10 mouse cellular contexts compared by ENCODE assay signal in the genomic region with DNA sequence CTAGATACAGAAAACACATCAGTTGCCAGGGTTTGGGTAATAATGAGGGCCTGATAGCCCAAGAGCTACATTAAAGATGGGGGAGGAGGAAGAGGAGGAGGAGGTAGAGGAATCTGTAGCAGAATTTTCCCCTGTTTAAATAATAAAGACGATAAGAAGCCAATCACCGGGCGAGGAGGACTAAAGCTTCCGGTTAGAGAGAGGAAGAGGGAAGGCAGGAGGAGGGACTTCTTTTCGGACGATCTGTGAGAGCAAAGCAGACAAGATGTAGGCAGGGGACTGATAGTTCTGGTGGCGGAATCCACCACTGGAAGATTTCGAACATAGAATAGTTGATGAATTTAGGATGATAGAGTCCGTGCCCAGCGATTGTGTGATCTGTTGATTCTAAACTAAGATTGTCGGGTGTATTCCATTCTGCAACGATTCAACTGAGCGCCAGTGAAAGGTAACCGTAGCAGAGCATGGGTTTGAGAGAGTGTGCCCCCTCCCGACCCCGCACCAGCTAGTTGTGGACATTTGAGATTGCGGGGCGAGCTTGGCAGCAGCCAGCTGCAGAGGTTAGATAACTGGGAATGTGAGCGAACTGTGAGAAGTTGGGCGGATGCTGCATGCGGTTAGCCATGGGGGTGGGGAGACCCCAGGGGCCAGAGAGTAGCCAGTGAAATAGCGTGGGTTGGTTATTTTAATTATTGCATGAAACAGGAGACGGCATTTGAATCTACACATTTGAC. TPM values are rescaled to one million over a fixed set of nuclear protein-coding genes. Genes with fewer than 3 reads are reported as not detected.
DNase-seq lines count a peak whose midpoint lies in the region; ATAC-seq and TF ChIP-seq lines count a peak whose summit lies in the region.
"Had no signal": no experiment of that assay in that cellular context is flagged by ENCODE, and none has a peak within 500 bp of the region (broad histone marks: within the 10 kb centered on the region; RNA-seq: fewer than 3 reads in every experiment).

No protein-coding gene starts in this region.

- TF ChIP-seq CTCF in bone marrow, adult 2 months (IDR thresholded peaks at IDR 0.05; ENCODE audit: control insufficient read depth, insufficient read depth, low read length), result no peak

- H3ac ChIP-seq in myocyte (ENCODE audit: control insufficient read depth, insufficient read length), result no peak overlapping the region

- H3K4me1 ChIP-seq in kidney, embryonic 15.5 days, result no peaks in the 10 kb centered on the region
- no peaks in the 10 kb centered on the region for H3K4me1 ChIP-seq in bone marrow, adult 2 months (ENCODE audit: control insufficient read depth, insufficient read depth, low read length)
- H3K4me1 ChIP-seq in heart, embryonic 15.5 days (replicated peaks), result no peaks in the 10 kb centered on the region
- H3K4me1 ChIP-seq: limb, embryonic 13.5 days had no signal

- WGBS in kidney, embryonic 15.5 days, result 79% methylated on average over 23 of the region's 23 CpGs
- WGBS in bone marrow, adult 2 months, result 75% methylated on average over 23 of the region's 23 CpGs
- WGBS in heart, embryonic 15.5 days, result 49% methylated on average over 23 of the region's 23 CpGs

- H3K4me2 ChIP-seq in kidney, embryonic 15.5 days, result no peak overlapping the region
- H3K4me2 ChIP-seq in heart, embryonic 15.5 days, result peak overlapping the region; percentile 41
- H3K4me2 ChIP-seq in myocyte (ENCODE audit: low read depth), result peak overlapping the region; percentile 51
- H3K4me2 ChIP-seq: limb, embryonic 13.5 days had no signal

- no peaks in the 10 kb centered on the region for H3K79me2 ChIP-seq in myocyte (ENCODE audit: control insufficient read depth, insufficient read depth)

- H3K36me3 ChIP-seq in kidney, embryonic 15.5 days, result no peaks in the 10 kb centered on the region
- H3K36me3 ChIP-seq in heart, embryonic 15.5 days, result no peaks in the 10 kb centered on the region
- no peaks in the 10 kb centered on the region for H3K36me3 ChIP-seq in myocyte (ENCODE audit: control insufficient read depth, insufficient read depth)
- H3K36me3 ChIP-seq: limb, embryonic 13.5 days had no signal

- no peak overlapping the region for H3K9ac ChIP-seq in kidney, embryonic 15.5 days
- no peak overlapping the region for H3K9ac ChIP-seq in heart, embryonic 15.5 days
- H3K9ac ChIP-seq: limb, embryonic 13.5 days had no signal

- DNase-seq in kidney, postnatal 4 days, result no peak
- DNase-seq in cerebellum, postnatal 4 days (ENCODE audit: low spot score in 2 of 2), result no peak
- no peak for DNase-seq in frontal cortex, postnatal 25 days (ENCODE audit: low spot score in 2 of 2)
- DNase-seq: kidney, postnatal 10 days had no signal

- no peaks in the 10 kb centered on the region for H3K27me3 ChIP-seq in kidney, embryonic 15.5 days
- H3K27me3 ChIP-seq in heart, embryonic 15.5 days, result no peaks in the 10 kb centered on the region
- H3K27me3 ChIP-seq in myocyte (ENCODE audit: control insufficient read depth, insufficient read depth, insufficient read length), result no peaks in the 10 kb centered on the region
- H3K27me3 ChIP-seq: limb, embryonic 13.5 days had no signal

- H3K27ac ChIP-seq in kidney, embryonic 15.5 days, result no peak overlapping the region
- H3K27ac ChIP-seq in bone marrow, adult 2 months (ENCODE audit: control insufficient read depth, insufficient read depth, low read depth, low read length, poor library complexity), result no peak overlapping the region
- H3K27ac ChIP-seq in heart, embryonic 15.5 days, result no peak overlapping the region
- H3K27ac ChIP-seq: limb, embryonic 13.5 days had no signal

- no peaks in the 10 kb centered on the region for H3K9me3 ChIP-seq in kidney, embryonic 15.5 days (replicated peaks)
- H3K9me3 ChIP-seq in heart, embryonic 15.5 days (replicated peaks), result no peaks in the 10 kb centered on the region
- H3K9me3 ChIP-seq: limb, embryonic 13.5 days had no signal

- TF ChIP-seq POLR2A in bone marrow, adult 2 months (IDR thresholded peaks at IDR 0.05; ENCODE audit: borderline replicate concordance, control insufficient read depth, low read depth, low read length), result no peak
- no peak for TF ChIP-seq POLR2A in myocyte (IDR thresholded peaks at IDR 0.05; ENCODE audit: insufficient read length, low read depth)

- H3K4me3 ChIP-seq in kidney, embryonic 15.5 days (replicated peaks), result peak overlapping the region; percentile 10; the same call in 1 of the 2 replicates
- peak overlapping the region; percentile 24 for H3K4me3 ChIP-seq in bone marrow, adult 2 months (replicated peaks; ENCODE audit: control insufficient read depth, low read depth, low read length)
- H3K4me3 ChIP-seq in heart, embryonic 15.5 days, result peak overlapping the region; percentile 49
- peak overlapping the region; percentile 26 for H3K4me3 ChIP-seq in myocyte
- H3K4me3 ChIP-seq: limb, embryonic 13.5 days had no signal

- no peak for ATAC-seq in kidney, embryonic 15.5 days (replicated peaks; ENCODE audit: low FRiP score)
- ATAC-seq in heart, embryonic 15.5 days (replicated peaks; ENCODE audit: insufficient number of reproducible peaks, insufficient read depth, low FRiP score, low read depth), result peak; percentile 60; the same call in 1 of the 2 replicates
- no peak; the same call in 1 of the 2 replicates for ATAC-seq in erythroid progenitor cell, adult 5-6 weeks (replicated peaks; ENCODE audit: low FRiP score, poor library complexity, severe bottlenecking)

TF ChIP-seq in myocyte, 11 proteins besides CTCF, POLR2A, EP300 and RAD21:
- TF ChIP-seq REST (IDR thresholded peaks at IDR 0.05; ENCODE audit: insufficient read depth, insufficient read length) (no peak), MYOD1 (IDR thresholded peaks at IDR 0.05; ENCODE audit: control insufficient read depth in 1 of 3, insufficient read length in 2 of 3, low read depth in 2 of 3) (no peak), E2F4 (IDR thresholded peaks at IDR 0.05; ENCODE audit: insufficient read depth) (no peak)

RNA-seq across cellular contexts. Expression of a gene that starts 52.4 kb away (rescaled TPM):
- 2.4 and 3.0 TPM in 2 replicates for polyA plus RNA-seq in kidney, embryonic 15.5 days (2015; fragmentation: Nextera tagmentation; extraction: Ambion mirVana)
- 0.52 and 0.77 TPM in 2 replicates for polyA plus RNA-seq in bone marrow, adult 2 months (2011; ENCODE audit: insufficient read depth, insufficient read length, low replicate concordance, missing spikeins)
- 1.0 and 1.2 TPM in 2 replicates for polyA plus RNA-seq in heart, embryonic 15.5 days (2015; fragmentation: Nextera tagmentation; extraction: Ambion mirVana)
- 0.07 TPM for polyA plus RNA-seq in myocyte (2012; fragmentation: generic; extraction: Trizol)
- total RNA-seq in erythroid progenitor cell, adult 5-6 weeks (2015; ENCODE audit: low replicate concordance), result not detected in 2 replicates
- not detected in 2 replicates for total RNA-seq in erythroid progenitor cell, adult 5-6 weeks (2017; ENCODE audit: low replicate concordance)
